Comparison of ENCODE assay signal across 7 mouse cellular contexts in genomic region chr4:155164550-155164949, GRCm38 (mm10). TPM values are rescaled to one million over a fixed set of nuclear protein-coding genes. Genes with fewer than 3 reads are reported as not detected.
DNase-seq lines count a peak whose midpoint lies in the region; ATAC-seq and TF ChIP-seq lines count a peak whose summit lies in the region.

No protein-coding gene starts in this region.

- TF ChIP-seq EP300 in CH12.LX (IDR thresholded peaks at IDR 0.05; ENCODE audit: low read length) (no peak), MEL (IDR thresholded peaks at IDR 0.05; ENCODE audit: low read depth in 1 of 2, low read length in 2 of 2) (peak; percentile 33 to 53; a peak in 2 of 4 replicates)

- H3K9me3 ChIP-seq in CH12.LX (replicated peaks; ENCODE audit: low read length) (peaks cover 7% of the 10 kb centered on the region), MEL (replicated peaks; ENCODE audit: insufficient read depth, low read length) (no peaks in the 10 kb centered on the region)
- no peaks in the 10 kb centered on the region for H3K9me3 ChIP-seq in lung, embryonic 14.5 days (ENCODE audit: low read depth, low read length)
- H3K9me3 ChIP-seq in midbrain, embryonic 10.5 days (replicated peaks): no peaks in the 10 kb centered on the region

- no peak for DNase-seq in CH12.LX (ENCODE audit: extremely low read depth)
- DNase-seq in MEL (ENCODE audit: low read depth, low spot score): peak; percentile 75
- peak; percentile 89 for DNase-seq in lung, embryonic 14.5 days
- no peak for DNase-seq in left cerebral cortex, adult 11 months (ENCODE audit: low spot score)
- DNase-seq in midbrain, embryonic 10.5 days (ENCODE audit: low spot score): no peak

- H3K36me3 ChIP-seq in CH12.LX (replicated peaks in 1 of 2; ENCODE audit: control insufficient read depth in 1 of 2, insufficient read depth in 1 of 2, low read length in 1 of 2): peaks cover 3 to 33% of the 10 kb centered on the region in 2 experiments
- H3K36me3 ChIP-seq in MEL (ENCODE audit: control insufficient read depth in 1 of 2, insufficient read depth in 2 of 2, low read length in 2 of 2): peaks cover 0 to 34% of the 10 kb centered on the region in 2 experiments; a peak in 2 of 4 replicates
- peaks cover 4% of the 10 kb centered on the region for H3K36me3 ChIP-seq in lung, embryonic 14.5 days (ENCODE audit: insufficient read depth)
- peaks cover 28% of the 10 kb centered on the region for H3K36me3 ChIP-seq in midbrain, embryonic 10.5 days

- H3K79me2 ChIP-seq in CH12.LX (replicated peaks; ENCODE audit: control insufficient read depth, extremely low read depth, insufficient read depth, poor library complexity, severe bottlenecking): peaks cover 54% of the 10 kb centered on the region
- peaks cover 6% of the 10 kb centered on the region for H3K79me2 ChIP-seq in MEL (ENCODE audit: control insufficient read depth, insufficient read depth, low read length, poor library complexity)

- H3K4me1 ChIP-seq in CH12.LX (ENCODE audit: control insufficient read depth in 1 of 2, insufficient read depth in 2 of 2) (peaks cover 34 to 96% of the 10 kb centered on the region in 2 experiments), MEL (ENCODE audit: control insufficient read depth in 1 of 2, insufficient read depth in 2 of 2, low read length in 2 of 2) (peaks cover 16 to 51% of the 10 kb centered on the region in 2 experiments)
- H3K4me1 ChIP-seq in cortical plate, adult 2 months (ENCODE audit: control insufficient read depth, insufficient read depth, low read length): peaks cover 20% of the 10 kb centered on the region
- H3K4me1 ChIP-seq in lung, embryonic 14.5 days (ENCODE audit: insufficient read depth): peaks cover 25% of the 10 kb centered on the region
- H3K4me1 ChIP-seq in midbrain, embryonic 10.5 days: peaks cover 66% of the 10 kb centered on the region

- H3K4me3 ChIP-seq in CH12.LX (replicated peaks in 1 of 3; ENCODE audit: low read depth in 2 of 3, low read length in 2 of 3, poor library complexity in 1 of 3) (peak overlapping the region in 1 of 3 experiments; percentile 25), MEL (ENCODE audit: control insufficient read depth in 1 of 2, insufficient read depth in 1 of 2, low read depth in 2 of 2, low read length in 2 of 2) (no peak overlapping the region)
- H3K4me3 ChIP-seq in cortical plate, adult 2 months (ENCODE audit: insufficient read depth, low read length): no peak overlapping the region
- no peak overlapping the region for H3K4me3 ChIP-seq in lung, embryonic 14.5 days (ENCODE audit: low read depth, low read length)
- H3K4me3 ChIP-seq in midbrain, embryonic 10.5 days: no peak overlapping the region

- no peak for TF ChIP-seq RAD21 in CH12.LX (IDR thresholded peaks at IDR 0.05; ENCODE audit: low read depth, low read length)
- no peak for TF ChIP-seq RAD21 in MEL (IDR thresholded peaks at IDR 0.05; ENCODE audit: low read depth, low read length)

- dilution Hi-C loops in CH12.LX (cut with MboI; ENCODE audit: extremely low pct_ligation_motif_present, extremely low pct_unique_long_range_greater_than_20kb, low sequenced_read_pairs): no loop called here

- in situ Hi-C loops in CH12.LX (cut with MboI; ENCODE audit: low pct_ligation_motif_present, low pct_unique_long_range_greater_than_20kb, low sequenced_read_pairs): loop anchor here (5.0 kb wide), 1 partner anchor 68 kb away; no protein-coding TSS in a partner anchor

- peak overlapping the region; percentile 99 for H3K27ac ChIP-seq in CH12.LX (ENCODE audit: insufficient read depth, low read depth)
- H3K27ac ChIP-seq in MEL (ENCODE audit: control insufficient read depth, low read depth, low read length): peak overlapping the region; percentile 62
- H3K27ac ChIP-seq in cortical plate, adult 2 months (ENCODE audit: insufficient read depth, low read length): peak overlapping the region; percentile 16; the same call in 1 of the 2 replicates
- H3K27ac ChIP-seq in lung, embryonic 14.5 days (ENCODE audit: low read depth): peak overlapping the region; percentile 59
- H3K27ac ChIP-seq in midbrain, embryonic 10.5 days (replicated peaks): no peak overlapping the region

- H3K9ac ChIP-seq in CH12.LX (ENCODE audit: insufficient read depth, low read depth): no peak overlapping the region
- H3K9ac ChIP-seq in MEL (ENCODE audit: control insufficient read depth, low read depth, low read length, poor library complexity, severe bottlenecking): no peak overlapping the region
- H3K9ac ChIP-seq in lung, embryonic 14.5 days: no peak overlapping the region

- TF ChIP-seq POLR2A in CH12.LX (IDR thresholded peaks at IDR 0.05; ENCODE audit: low read depth, low read length): no peak
- TF ChIP-seq POLR2A in MEL (IDR thresholded peaks at IDR 0.05; ENCODE audit: control insufficient read depth in 1 of 2, insufficient read depth in 1 of 2, low read depth in 1 of 2, low read length in 2 of 2, poor library complexity in 1 of 2): no peak
- no peak for TF ChIP-seq POLR2A in cortical plate, adult 2 months (IDR thresholded peaks at IDR 0.05; ENCODE audit: extremely low read depth, insufficient read depth, low read length)

- peak overlapping the region; percentile 82; the same call in 1 of the 2 replicates for H3K4me2 ChIP-seq in CH12.LX (ENCODE audit: insufficient read depth, low read depth, poor library complexity, severe bottlenecking)
- H3K4me2 ChIP-seq in lung, embryonic 14.5 days: no peak overlapping the region

- peak; percentile 28 to 35; a peak in 2 of 4 replicates for ATAC-seq in hematopoietic stem cell, adult 5-6 weeks (replicated peaks in 1 of 2; ENCODE audit: insufficient read depth in 1 of 2, low FRiP score in 2 of 2, low TSS enrichment in 1 of 2, low read depth in 1 of 2, poor library complexity in 2 of 2, severe bottlenecking in 2 of 2)
- ATAC-seq in lung, embryonic 14.5 days (ENCODE audit: insufficient read depth): peak; percentile 67

- TF ChIP-seq CTCF in CH12.LX (conservative IDR thresholded peaks at IDR 0.05 in 1 of 2, IDR thresholded peaks at IDR 0.05 in 1 of 2; ENCODE audit: low read depth in 2 of 2, low read length in 2 of 2): no peak
- TF ChIP-seq CTCF in MEL (IDR thresholded peaks at IDR 0.05 in 2 of 3, conservative IDR thresholded peaks at IDR 0.05 in 1 of 3; ENCODE audit: control insufficient read depth in 1 of 3, insufficient read depth in 1 of 3, low read depth in 2 of 3, low read length in 3 of 3, poor library complexity in 1 of 3, severe bottlenecking in 1 of 3): no peak
- TF ChIP-seq CTCF in cortical plate, adult 2 months (IDR thresholded peaks at IDR 0.05; ENCODE audit: extremely low read depth, insufficient read depth, low read length): no peak
- TF ChIP-seq CTCF in lung, embryonic 14.5 days (IDR thresholded peaks at IDR 0.05; ENCODE audit: low read depth): no peak

- H3K27me3 ChIP-seq in CH12.LX (replicated peaks): no peaks in the 10 kb centered on the region
- no peaks in the 10 kb centered on the region for H3K27me3 ChIP-seq in MEL (ENCODE audit: control insufficient read depth in 1 of 2, insufficient read depth in 2 of 2, low read length in 2 of 2)
- H3K27me3 ChIP-seq in lung, embryonic 14.5 days (ENCODE audit: insufficient read depth, low read length): no peaks in the 10 kb centered on the region
- no peaks in the 10 kb centered on the region for H3K27me3 ChIP-seq in midbrain, embryonic 10.5 days (ENCODE audit: low read depth, poor library complexity, severe bottlenecking)

- WGBS in lung, embryonic 14.5 days: 44% methylated on average over 6 of the region's 6 CpGs
- 90% methylated on average over 6 of the region's 6 CpGs for WGBS in midbrain, embryonic 10.5 days

TF ChIP-seq in CH12.LX, 34 proteins besides CTCF, POLR2A, EP300 and RAD21:
- TF ChIP-seq ZC3H11A (IDR thresholded peaks at IDR 0.05; ENCODE audit: low read depth, low read length) (no peak), ZKSCAN1 (IDR thresholded peaks at IDR 0.05; ENCODE audit: borderline replicate concordance, low read depth, low read length) (no peak), ETS1 (conservative IDR thresholded peaks at IDR 0.05; ENCODE audit: low read depth, low read length) (no peak), NELFE (IDR thresholded peaks at IDR 0.05; ENCODE audit: low read depth, low read length) (no peak), USF2 (conservative IDR thresholded peaks at IDR 0.05; ENCODE audit: low read depth, low read length) (no peak), POLR2AphosphoS2 (IDR thresholded peaks at IDR 0.05; ENCODE audit: low read depth, low read length) (no peak), MAFK (IDR thresholded peaks at IDR 0.05; ENCODE audit: insufficient replicate concordance, low read length) (no peak), ELF1 (IDR thresholded peaks at IDR 0.05; ENCODE audit: low read depth, low read length) (no peak), MAZ (IDR thresholded peaks at IDR 0.05; ENCODE audit: low read depth, low read length) (no peak)
TF ChIP-seq in CH12.LX: peak in this region for 0.

TF ChIP-seq in MEL, 35 proteins besides CTCF, POLR2A, EP300 and RAD21:
- no peak for TF ChIP-seq CHD2 (IDR thresholded peaks at IDR 0.05; ENCODE audit: low read length)
- peak; percentile 42; the same call in 1 of the 2 replicates for TF ChIP-seq ETS1 (IDR thresholded peaks at IDR 0.05; ENCODE audit: low read depth, low read length)
- TF ChIP-seq TAL1 (IDR thresholded peaks at IDR 0.05; ENCODE audit: low read length): peak; percentile 10
- peak; percentile 61; the same call in 1 of the 2 replicates for TF ChIP-seq SIN3A (IDR thresholded peaks at IDR 0.05; ENCODE audit: low read length)
TF ChIP-seq in MEL: peak in this region for 3.

RNA-seq across cellular contexts. Expression of gene Ski, which starts 57.8 kb away (rescaled TPM):
- total RNA-seq in CH12.LX (2012; rRNA removed): 9.9 and 10.1 TPM in 2 replicates
- total RNA-seq in CH12.LX (2014; rRNA removed): 3.3 and 4.1 TPM in 2 replicates
- polyA plus RNA-seq in CH12.LX (2012; ENCODE audit: insufficient read length, low read depth): 14.1 and 17.9 TPM in 2 replicates
- total RNA-seq in MEL (2012; rRNA removed): 6.2 and 6.9 TPM in 2 replicates
- 10 to 100 TPM in 1 of 2 experiments, not detected in 1; 16.1 TPM for polyA plus RNA-seq in MEL (2012; ENCODE audit: insufficient read depth in 1 of 2, insufficient read length in 2 of 2, low read depth in 1 of 2, low replicate concordance in 2 of 2, missing spikeins in 1 of 2)
- 69.0 and 70.3 TPM in 2 replicates for polyA plus RNA-seq in cortical plate, adult 2 months (2012; rRNA removed)
- total RNA-seq in hematopoietic stem cell, adult 5-6 weeks (2017): 10.5 and 12.5 TPM in 2 replicates
- 23.7 and 25.8 TPM in 2 replicates for polyA plus RNA-seq in lung, embryonic 14.5 days (2014; fragmentation: Nextera tagmentation; extraction: Ambion mirVana)
- polyA plus RNA-seq in midbrain, embryonic 10.5 days (2016; fragmentation: Nextera tagmentation; extraction: Ambion mirVana): 8.9 and 10.1 TPM in 2 replicates

Comparison
In these comparisons a context has a peak if more than half of its experiments do, and no peak if none do; other contexts are left out.
1. DNase-seq: peak in MEL (single experiment) and lung, embryonic 14.5 days (single experiment); none in CH12.LX (single experiment), left cerebral cortex, adult 11 months (single experiment) and midbrain, embryonic 10.5 days (single experiment).
2. Of the 35 proteins assayed by ChIP-seq in both MEL and CH12.LX: peak only in MEL: EP300, ETS1 and SIN3A; only in CH12.LX: none; in both: none; in neither: 32.